Mouse (Mus musculus): ENCODE measurements around the gene Cox20. TPM values are rescaled to one million over a fixed set of nuclear protein-coding genes. Genes with fewer than 3 reads are reported as not detected.
"Not testable (repeated sequence)": the region's sequence is repeated elsewhere in the genome, so short reads cannot be mapped to it uniquely, and the experiment has no call there.

The Cox20 gene
- total RNA-seq, 2 experiments from 2014 or later, result 88.7 to 117 TPM

GRCm38 (mm10) chr1:178344071-178344805, 25.3 kb downstream of the Cox20 start:
- not testable (repeated sequence) for DNase-seq (ENCODE audit: low spot score in 2 of 2)

GRCm38 (mm10) chr1:178350792-178351191, 31.9 kb downstream of the Cox20 start:
- DNase-seq (ENCODE audit: low spot score in 2 of 2), result no peak

GRCm38 (mm10) chr1:178351643-178352042, 32.7 kb downstream of the Cox20 start:
- no peak for DNase-seq (ENCODE audit: low spot score in 2 of 2)

GRCm38 (mm10) chr1:178354576-178354975, 35.6 kb downstream of the Cox20 start:
- no peak for DNase-seq (ENCODE audit: low spot score in 2 of 2)

- DNase-seq (ENCODE audit: low spot score in 2 of 2), result no peak
Observed at GRCm38 (mm10) chr1:178357776-178358710, 39.1 kb downstream of the Cox20 start.

GRCm38 (mm10) chr1:178360264-178360663, 41.3 kb downstream of the Cox20 start:
- no peak for DNase-seq (ENCODE audit: low spot score in 2 of 2)

GRCm38 (mm10) chr1:178360702-178361101, 41.8 kb downstream of the Cox20 start:
- no peak for DNase-seq (ENCODE audit: low spot score in 2 of 2)

GRCm38 (mm10) chr1:178365171-178365570, 46.2 kb downstream of the Cox20 start:
- DNase-seq (ENCODE audit: low spot score in 2 of 2), result no peak

GRCm38 (mm10) chr1:178368121-178368520, 49.2 kb downstream of the Cox20 start:
- DNase-seq (ENCODE audit: low spot score in 2 of 2), result peak; percentile 25 to 33

GRCm38 (mm10) chr1:178368548-178369271, 49.8 kb downstream of the Cox20 start:
- DNase-seq (ENCODE audit: low spot score in 2 of 2), result peak; percentile 86 to 89

- peak in 1 of 2 experiments; percentile 36 for DNase-seq (ENCODE audit: low spot score in 2 of 2)
Observed at GRCm38 (mm10) chr1:178369272-178369651, 50.3 kb downstream of the Cox20 start.

Small RNA genes within 50 kb of the gene (microRNA-seq; reads per million reads assigned to microRNA genes)
- 0 reads per million in 2 experiments for gene Gm27458 (ENCODE audit: borderline number of aligned reads in 2 of 2)

Other genes with a start within 250 kb of the Cox20 start
- 10 to 100 TPM; 17.7 to 29.3 TPM for gene Desi2, start 131.7 kb upstream of the Cox20 start, total RNA-seq (2021)
- gene Hnrnpu, start 18.7 kb downstream of the Cox20 start, total RNA-seq (2021), result 100 to 1,000 TPM; 341 to 383 TPM
- gene Efcab2, start 87.0 kb downstream of the Cox20 start, total RNA-seq (2021), result 1 to 10 TPM; 2.3 to 4.6 TPM
- 1 to 10 TPM; 2.7 to 4.4 TPM for gene Kif26b, start 210.0 kb downstream of the Cox20 start, total RNA-seq (2021)